Mouse (Mus musculus): ENCODE measurements around the gene Krtdap.

DNA sequence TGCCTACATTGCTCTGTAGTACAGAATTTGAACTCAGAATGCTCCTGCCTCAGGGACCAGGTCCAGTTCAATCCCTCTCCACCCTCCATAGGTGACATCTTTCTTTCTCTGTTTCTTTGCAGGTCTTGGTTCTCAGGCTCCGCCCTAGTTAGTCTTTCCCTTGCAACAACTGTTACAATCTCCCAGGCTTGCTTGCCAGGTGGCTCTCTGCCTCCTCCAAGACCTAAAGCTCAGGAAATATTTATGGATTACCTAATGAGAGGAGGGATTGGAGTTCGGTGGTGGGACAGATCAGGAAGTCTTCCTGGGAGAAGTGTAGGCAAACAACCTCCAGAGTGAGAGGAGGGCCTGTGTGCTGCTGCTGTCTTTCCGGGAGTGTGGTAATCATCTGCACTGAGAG lies 5.0 kb upstream of the Krtdap start:
- TF ChIP-seq CTCF (IDR thresholded peaks at IDR 0.05; ENCODE audit: borderline replicate concordance, insufficient read depth, low read length) (no peak), POLR2A (IDR thresholded peaks at IDR 0.05; ENCODE audit: low read depth, low read length) (no peak)

Data from embryonic fibroblast, embryonic 13.5 days (primary cell).